Mouse (Mus musculus) heart, embryonic 13.5 days (tissue): ENCODE data around the gene Ncapd3. TPM values are rescaled to one million over a fixed set of nuclear protein-coding genes. Genes with fewer than 3 reads are reported as not detected.
A peak's percentile ranks its signal among the peaks of the same experiment; 100 is the strongest.

Experiments used
- ATAC-seq: fragments of 200-750 bp; cut with Nextera tagmentation; 2 replicates; pipeline ENCODE4 v1.8.0; 2017; ENCODE audit warnings: moderate TSS enrichment; ENCODE audit not compliant: insufficient number of reproducible peaks, low FRiP score, low TSS enrichment; ENCODE audit errors: extremely low read depth
- H3K27ac ChIP-seq: fragments of 300-500 bp; sonication (generic); replicated peaks from 2 replicates; pipeline ENCODE4 v1.5.1; 2015; ENCODE audit warnings: moderate library complexity, mild to moderate bottlenecking, inconsistent platforms
- H3K27me3 ChIP-seq: fragments of 300-500 bp; sonication (generic); replicated peaks from 2 replicates; pipeline ENCODE4 v1.6.1; 2015; ENCODE audit warnings: mild to moderate bottlenecking, inconsistent platforms
- H3K36me3 ChIP-seq: fragments of 300-500 bp; sonication (generic); 2 replicates; pipeline ENCODE4 v1.6.1; 2015; ENCODE audit warnings: mild to moderate bottlenecking, inconsistent platforms
- H3K4me1 ChIP-seq: fragments of 300-500 bp; sonication (generic); 2 replicates; pipeline ENCODE4 v1.6.1; 2015; ENCODE audit warnings: inconsistent platforms
- H3K4me2 ChIP-seq: fragments of 300-500 bp; sonication (generic); 2 replicates; pipeline ENCODE4 v1.6.1; 2015; ENCODE audit warnings: inconsistent platforms, mild to moderate bottlenecking, moderate library complexity
- H3K4me3 ChIP-seq: fragments of 300-500 bp; sonication (generic); 2 replicates; pipeline ENCODE4 v1.5.1; 2015; ENCODE audit warnings: moderate library complexity, mild to moderate bottlenecking, inconsistent platforms
- H3K9ac ChIP-seq: fragments of 300-500 bp; sonication (generic); 2 replicates; pipeline ENCODE4 v1.6.1; 2015; ENCODE audit warnings: inconsistent platforms, mild to moderate bottlenecking, moderate library complexity
- H3K9me3 ChIP-seq: fragments of 300-500 bp; sonication (generic); 2 replicates; pipeline ENCODE4 v1.6.1; 2016; ENCODE audit warnings: inconsistent platforms
- WGBS: fragments of 180-500 bp; shearing (Covaris S2); methylation state at CpG from one replicate; pipeline ENCODE4 v1.1.7; 2015; ENCODE audit warnings: mixed read lengths; 5-methylcytosine and 5-hydroxymethylcytosine counted together
- polyA plus RNA-seq: library from polyadenylated mRNA; unstranded; fragments of >200 nt; fragmentation: Nextera tagmentation; extraction: Ambion mirVana; gene quantifications from 2 replicates; pipeline ENCODE4 v1.2.1, GENCODE M21; 2015

Ncapd3 gene
- polyA plus RNA-seq, result 16.5 and 18.1 TPM in 2 replicates

- peaks cover 48% of the 10 kb centered on the region for H3K4me1 ChIP-seq
- peaks cover 15% of the 10 kb centered on the region for H3K36me3 ChIP-seq
- H3K27ac ChIP-seq, result peak within 1 kb of the TSS; percentile 93
- ATAC-seq, result peak; percentile 91
- peak within 1 kb of the TSS; percentile 99 for H3K4me3 ChIP-seq
- H3K9ac ChIP-seq, result peak within 1 kb of the TSS; percentile 99
- H3K27me3 ChIP-seq, result no peaks in the 10 kb centered on the region
- H3K4me2 ChIP-seq, result peak within 1 kb of the TSS; percentile 97
- H3K9me3 ChIP-seq, result no peaks in the 10 kb centered on the region
- under 1% methylated on average over 74 of the region's 80 CpGs for WGBS
These were observed at the start of gene Ncapd3, which contains the start of gene Vps26b for GRCm38 (mm10) chr9:27029828-27030762. Ncapd3 (plus strand) TSS chr9:27030175. Vps26b (minus strand) TSS chr9:27030065.

- Histone ChIP-seq H3K9me3 (no peaks in the 10 kb centered on the region), H3K27me3 (no peaks in the 10 kb centered on the region), H3K36me3 (peaks cover 74% of the 10 kb centered on the region), H3K4me2 (no peak overlapping the region), H3K27ac (no peak overlapping the region), H3K4me3 (no peak overlapping the region), H3K9ac (no peak overlapping the region), H3K4me1 (no peaks in the 10 kb centered on the region)
- 76% methylated on average over 2 of the region's 2 CpGs for WGBS
- no peak for ATAC-seq
These were observed 44.8 kb upstream of the Ncapd3 start for GRCm38 (mm10) chr9:26985090-26985613.

- Histone ChIP-seq H3K27me3 (no peaks in the 10 kb centered on the region), H3K36me3 (peaks cover 76% of the 10 kb centered on the region), H3K27ac (no peak overlapping the region), H3K4me1 (no peaks in the 10 kb centered on the region), H3K4me2 (no peak overlapping the region), H3K9ac (no peak overlapping the region), H3K4me3 (no peak overlapping the region), H3K9me3 (no peaks in the 10 kb centered on the region)
- WGBS, result 79% methylated on average over 6 of the region's 6 CpGs
- ATAC-seq, result no peak
These were observed 44.2 kb upstream of the Ncapd3 start for GRCm38 (mm10) chr9:26985668-26986277.

GRCm38 (mm10) chr9:26990181-26990580 is 39.8 kb upstream of the Ncapd3 start:
- no peak for ATAC-seq
- H3K9me3 ChIP-seq, result no peaks in the 10 kb centered on the region
- H3K27me3 ChIP-seq, result no peaks in the 10 kb centered on the region
- WGBS, result 82% methylated on average over 4 of the region's 4 CpGs
- H3K4me1 ChIP-seq, result no peaks in the 10 kb centered on the region
- H3K4me2 ChIP-seq, result no peak overlapping the region
- no peak overlapping the region for H3K27ac ChIP-seq
- H3K4me3 ChIP-seq, result no peak overlapping the region
- no peak overlapping the region for H3K9ac ChIP-seq
- peaks cover 70% of the 10 kb centered on the region for H3K36me3 ChIP-seq

GRCm38 (mm10) chr9:26993118-26993517 is 36.9 kb upstream of the Ncapd3 start:
- 93% methylated on average over 10 of the region's 10 CpGs for WGBS
- no peak overlapping the region for H3K4me2 ChIP-seq
- no peaks in the 10 kb centered on the region for H3K9me3 ChIP-seq
- peaks cover 46% of the 10 kb centered on the region for H3K36me3 ChIP-seq
- no peaks in the 10 kb centered on the region for H3K27me3 ChIP-seq
- H3K27ac ChIP-seq, result no peak overlapping the region
- no peak overlapping the region for H3K4me3 ChIP-seq
- ATAC-seq, result no peak
- H3K9ac ChIP-seq, result no peak overlapping the region
- H3K4me1 ChIP-seq, result peaks cover 3% of the 10 kb centered on the region; the same call in 1 of the 2 replicates

- no peak overlapping the region for H3K4me2 ChIP-seq
- H3K27me3 ChIP-seq, result no peaks in the 10 kb centered on the region
- H3K4me3 ChIP-seq, result no peak overlapping the region
- no peak for ATAC-seq
- no peak overlapping the region for H3K9ac ChIP-seq
- WGBS, result 64% methylated on average over 3 of the region's 3 CpGs
- peaks cover 9% of the 10 kb centered on the region for H3K4me1 ChIP-seq
- H3K27ac ChIP-seq, result no peak overlapping the region
- no peaks in the 10 kb centered on the region for H3K9me3 ChIP-seq
- H3K36me3 ChIP-seq, result peaks cover 39% of the 10 kb centered on the region
These were observed 36.1 kb upstream of the Ncapd3 start for GRCm38 (mm10) chr9:26993900-26994299.

- Histone ChIP-seq H3K4me1 (peaks cover 23% of the 10 kb centered on the region), H3K4me3 (no peak overlapping the region), H3K27me3 (no peaks in the 10 kb centered on the region), H3K36me3 (peaks cover 7% of the 10 kb centered on the region), H3K9ac (no peak overlapping the region), H3K9me3 (no peaks in the 10 kb centered on the region), H3K4me2 (no peak overlapping the region), H3K27ac (no peak overlapping the region)
- ATAC-seq, result no peak
- 88% methylated on average over 3 of the region's 3 CpGs for WGBS
These were observed 32.9 kb upstream of the Ncapd3 start for GRCm38 (mm10) chr9:26997062-26997461.

GRCm38 (mm10) chr9:26997501-26997900 is 32.5 kb upstream of the Ncapd3 start:
- WGBS, result 92% methylated on average over 2 of the region's 2 CpGs
- Histone ChIP-seq H3K9me3 (no peaks in the 10 kb centered on the region), H3K9ac (no peak overlapping the region), H3K4me2 (no peak overlapping the region), H3K36me3 (peaks cover 5% of the 10 kb centered on the region), H3K4me3 (no peak overlapping the region), H3K27me3 (no peaks in the 10 kb centered on the region), H3K27ac (no peak overlapping the region), H3K4me1 (peaks cover 23% of the 10 kb centered on the region)
- no peak for ATAC-seq

GRCm38 (mm10) chr9:26998669-26999460 is 31.1 kb upstream of the Ncapd3 start:
- peak; percentile 30; the same call in 1 of the 2 replicates for ATAC-seq
- peaks cover 23% of the 10 kb centered on the region for H3K4me1 ChIP-seq
- H3K9me3 ChIP-seq, result no peaks in the 10 kb centered on the region
- H3K9ac ChIP-seq, result peak overlapping the region; percentile 94
- no peaks in the 10 kb centered on the region for H3K27me3 ChIP-seq
- H3K27ac ChIP-seq, result peak overlapping the region; percentile 77
- peak overlapping the region; percentile 95 for H3K4me2 ChIP-seq
- peaks cover 16% of the 10 kb centered on the region for H3K36me3 ChIP-seq
- peak overlapping the region; percentile 85 for H3K4me3 ChIP-seq
- WGBS, result 3% methylated on average over 29 of the region's 29 CpGs

- peak within 1 kb of the TSS; percentile 85 for H3K4me3 ChIP-seq
- peak; percentile 99 for ATAC-seq
- H3K4me2 ChIP-seq, result peak within 1 kb of the TSS; percentile 95
- H3K27me3 ChIP-seq, result no peaks in the 10 kb centered on the region
- H3K9me3 ChIP-seq, result no peaks in the 10 kb centered on the region
- WGBS, result 2% methylated on average over 35 of the region's 35 CpGs
- H3K4me1 ChIP-seq, result peaks cover 23% of the 10 kb centered on the region
- H3K27ac ChIP-seq, result peak within 1 kb of the TSS; percentile 77
- H3K36me3 ChIP-seq, result peaks cover 25% of the 10 kb centered on the region
- H3K9ac ChIP-seq, result peak within 1 kb of the TSS; percentile 94
These were observed 30.2 kb upstream of the Ncapd3 start, which contains the start of the genes Acad8 and Thyn1 for GRCm38 (mm10) chr9:26999461-27000395. Acad8 (minus strand) TSS chr9:26999566. Thyn1 (plus strand) TSS chr9:26999710.
